Mouse (Mus musculus) hindbrain, embryonic 11.5 days (tissue): ENCODE measurements around the gene Reep6. TPM values are rescaled to one million over a fixed set of nuclear protein-coding genes. Genes with fewer than 3 reads are reported as not detected.

Experiments
- ATAC-seq: fragments of 200-750 bp; cut with Nextera tagmentation; 2 replicates; pipeline ENCODE4 v1.8.0; 2017; ENCODE audit warnings: mild to moderate bottlenecking, moderate TSS enrichment, moderate library complexity; ENCODE audit not compliant: low FRiP score
- DNase-seq: peaks from one replicate; pipeline ENCODE4 v3.0.0-alpha.2; 2015; ENCODE audit warnings: low spot score
- H3K27ac ChIP-seq: fragments of 300-500 bp; sonication (generic); 2 replicates; pipeline ENCODE4 v1.5.1; 2014; ENCODE audit warnings: mild to moderate bottlenecking, low read depth, low read length
- H3K27me3 ChIP-seq: fragments of 300-500 bp; sonication (generic); 2 replicates; pipeline ENCODE4 v1.6.1; 2014; ENCODE audit warnings: mild to moderate bottlenecking, low read length, moderate library complexity, mixed read lengths; ENCODE audit not compliant: control insufficient read depth, insufficient read depth
- H3K36me3 ChIP-seq: fragments of 300-500 bp; sonication (generic); 2 replicates; pipeline ENCODE4 v1.6.1; 2014; ENCODE audit warnings: mild to moderate bottlenecking, low read length, moderate library complexity, mixed read lengths; ENCODE audit not compliant: control insufficient read depth, insufficient read depth
- H3K4me1 ChIP-seq: fragments of 300-500 bp; sonication (generic); replicated peaks from 2 replicates; pipeline ENCODE4 v1.6.1; 2014; ENCODE audit warnings: low read length, mixed read lengths; ENCODE audit not compliant: control insufficient read depth, insufficient read depth
- H3K4me2 ChIP-seq: fragments of 300-500 bp; sonication (generic); replicated peaks from 2 replicates; pipeline ENCODE4 v1.6.1; 2014; ENCODE audit warnings: mild to moderate bottlenecking, low read depth, low read length
- H3K4me3 ChIP-seq: fragments of 300-500 bp; sonication (generic); 2 replicates; pipeline ENCODE4 v1.5.1; 2014; ENCODE audit warnings: low read depth, low read length
- H3K9ac ChIP-seq: fragments of 300-500 bp; sonication (generic); 2 replicates; pipeline ENCODE4 v1.6.1; 2014; ENCODE audit warnings: low read depth, low read length
- H3K9me3 ChIP-seq: fragments of 300-500 bp; sonication (generic); 2 replicates; pipeline ENCODE4 v1.6.1; 2016; ENCODE audit warnings: low read length; ENCODE audit not compliant: control insufficient read depth
- WGBS: fragments of 180-500 bp; shearing (Covaris S2); extraction: QIAGEN DNeasy Blood & Tissue Kit; methylation state at CpG from one replicate; pipeline ENCODE4 v1.1.7; 2014; 5-methylcytosine and 5-hydroxymethylcytosine counted together
- polyA plus RNA-seq: library from polyadenylated mRNA; unstranded; fragments of >200 nt; fragmentation: Nextera tagmentation; extraction: Ambion mirVana; gene quantifications from 2 replicates; pipeline ENCODE4 v1.2.1, GENCODE M21; 2014

Gene Reep6
- polyA plus RNA-seq, 1 experiment from 2014 or later, result 3.7 TPM

DNA sequence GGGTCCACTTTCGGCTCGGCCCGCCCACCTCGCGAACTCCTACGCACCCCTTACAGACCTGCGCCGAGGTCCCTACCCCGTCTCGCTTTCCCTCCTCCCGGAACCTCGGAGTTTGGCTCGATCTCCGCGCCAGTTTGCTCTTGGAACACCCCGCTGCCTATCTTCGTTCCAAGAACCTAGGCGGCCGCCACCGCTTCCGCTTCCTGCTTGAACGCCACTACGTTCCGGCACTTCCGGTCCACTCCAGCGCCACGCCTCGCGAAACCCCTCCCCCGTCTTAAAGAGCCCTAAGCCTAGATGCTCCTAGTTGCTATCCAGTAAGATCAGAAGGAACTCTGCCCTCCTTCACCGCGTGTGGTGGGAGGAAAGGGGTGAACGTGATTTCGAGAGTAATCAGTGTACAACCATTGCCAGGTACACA lies 9.4 kb upstream of the Reep6 start, which contains the start of gene 2310011J03Rik:
TSS of gene 2310011J03Rik (minus strand) at position 198 of the 421 bp plus-strand sequence.
- H3K4me1 ChIP-seq, result peaks cover 12% of the 10 kb centered on the region; the same call in 1 of the 2 replicates
- peak; percentile 94 for DNase-seq
- peak within 1 kb of the TSS; percentile 70 for H3K9ac ChIP-seq
- ATAC-seq, result peak; percentile 46; the same call in 1 of the 2 replicates
- peaks cover 5% of the 10 kb centered on the region; the same call in 1 of the 2 replicates for H3K27me3 ChIP-seq
- H3K4me3 ChIP-seq, result peak within 1 kb of the TSS; percentile 77
- H3K36me3 ChIP-seq, result 0 out of 2 replicates have a peak, but pooled peaks cover 2% of the 10 kb centered on the region
- peak within 1 kb of the TSS; percentile 73 for H3K4me2 ChIP-seq
- H3K27ac ChIP-seq, result no peak within 1 kb of the TSS
- 2% methylated on average over 33 of the region's 34 CpGs for WGBS
- H3K9me3 ChIP-seq, result no peaks in the 10 kb centered on the region

DNA sequence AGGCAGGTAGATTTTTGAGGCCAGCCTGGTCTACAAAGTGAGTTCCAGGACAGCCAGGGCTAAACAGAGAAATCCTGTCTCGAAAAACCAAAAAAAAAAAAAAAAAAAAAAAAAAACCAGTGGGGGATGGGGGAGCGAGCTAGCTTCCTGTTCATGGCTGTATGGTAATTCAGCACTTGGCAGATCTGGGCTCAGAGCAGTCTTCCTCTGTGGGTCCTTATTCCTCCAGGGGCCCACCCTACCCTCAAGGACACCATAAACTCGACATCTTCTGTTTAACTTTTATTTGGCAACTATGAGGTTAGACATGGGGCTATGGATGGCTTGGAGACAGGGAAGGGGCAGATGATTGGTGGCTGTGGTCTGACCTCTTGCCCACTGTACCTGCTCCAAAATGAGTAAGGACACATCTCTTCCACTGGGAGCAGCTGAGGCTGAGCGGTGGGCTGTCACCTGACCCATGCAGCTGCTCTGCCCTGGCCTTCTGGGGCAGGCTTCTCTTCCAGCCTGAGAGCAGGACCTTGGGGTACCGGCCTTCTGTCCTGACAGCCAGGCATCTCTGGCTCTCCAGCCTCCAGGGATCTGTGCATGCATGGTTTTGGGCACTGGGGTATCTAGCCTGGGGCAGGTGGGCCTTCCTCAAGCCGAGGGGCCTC lies 8.6 kb upstream of the Reep6 start:
- no peaks in the 10 kb centered on the region for H3K9me3 ChIP-seq
- no peak overlapping the region for H3K4me3 ChIP-seq
- no peak overlapping the region for H3K27ac ChIP-seq
- DNase-seq (no peak), ATAC-seq (no peak)
- 0 out of 2 replicates have a peak, but pooled peaks cover 1% of the 10 kb centered on the region for H3K36me3 ChIP-seq
- no peak overlapping the region for H3K4me2 ChIP-seq
- H3K4me1 ChIP-seq, result 0 out of 2 replicates have a peak, but pooled peaks cover 7% of the 10 kb centered on the region
- no peak overlapping the region for H3K9ac ChIP-seq
- 73% methylated on average over 6 of the region's 6 CpGs for WGBS
- H3K27me3 ChIP-seq, result peaks cover 2% of the 10 kb centered on the region; the same call in 1 of the 2 replicates

DNA sequence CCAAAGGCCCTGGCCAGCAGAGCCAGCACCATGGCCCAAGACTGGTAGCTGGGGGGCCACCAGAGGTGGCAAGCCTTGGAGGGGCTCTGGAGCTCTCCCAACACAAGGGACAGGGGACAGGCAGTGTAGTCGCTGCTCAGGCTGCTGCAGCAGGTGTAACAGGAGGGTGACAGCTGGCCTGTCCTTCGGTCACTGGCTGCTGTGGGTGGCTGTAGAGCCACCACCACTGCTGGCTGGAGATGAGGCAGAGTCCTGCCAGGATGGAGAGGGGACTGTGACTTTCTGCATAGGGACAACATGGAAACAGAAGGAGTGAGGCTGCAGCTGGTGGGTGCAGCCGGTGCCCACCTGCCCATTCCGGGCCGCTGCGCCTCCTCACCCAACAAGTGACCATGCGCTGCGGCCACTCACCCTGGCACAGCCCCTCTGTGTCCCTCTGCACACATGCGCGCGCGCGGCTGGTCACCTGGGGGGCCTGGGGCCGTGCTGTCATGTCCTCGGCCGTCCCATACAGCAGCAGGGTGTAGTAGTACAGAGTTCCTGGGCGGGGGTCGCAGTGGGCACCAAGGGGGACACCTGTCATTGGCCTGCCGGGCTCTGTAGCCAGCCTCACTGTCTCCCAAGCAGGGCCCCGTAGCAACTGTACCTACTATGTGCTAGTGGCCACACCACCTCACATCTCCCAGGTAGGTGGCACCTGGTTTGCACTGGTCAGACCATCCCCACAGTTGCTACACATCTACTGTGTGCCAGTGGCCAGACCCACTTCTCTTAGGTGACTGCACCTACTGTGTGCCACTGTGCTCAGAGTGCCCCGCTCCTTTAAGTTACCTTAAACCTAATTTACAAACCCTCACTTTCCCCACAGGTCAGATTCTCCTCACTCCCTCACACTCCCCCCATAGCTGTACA lies 7.8 kb upstream of the Reep6 start:
- H3K4me2 ChIP-seq, result no peak overlapping the region
- no peak overlapping the region for H3K27ac ChIP-seq
- no peak overlapping the region for H3K9ac ChIP-seq
- H3K4me3 ChIP-seq, result no peak overlapping the region
- DNase-seq (no peak), ATAC-seq (no peak)
- 0 out of 2 replicates have a peak, but pooled peaks cover 7% of the 10 kb centered on the region for H3K4me1 ChIP-seq
- H3K9me3 ChIP-seq, result no peaks in the 10 kb centered on the region
- 86% methylated on average over 21 of the region's 21 CpGs for WGBS
- peaks cover 2% of the 10 kb centered on the region; the same call in 1 of the 2 replicates for H3K27me3 ChIP-seq
- H3K36me3 ChIP-seq, result no peaks in the 10 kb centered on the region

DNA sequence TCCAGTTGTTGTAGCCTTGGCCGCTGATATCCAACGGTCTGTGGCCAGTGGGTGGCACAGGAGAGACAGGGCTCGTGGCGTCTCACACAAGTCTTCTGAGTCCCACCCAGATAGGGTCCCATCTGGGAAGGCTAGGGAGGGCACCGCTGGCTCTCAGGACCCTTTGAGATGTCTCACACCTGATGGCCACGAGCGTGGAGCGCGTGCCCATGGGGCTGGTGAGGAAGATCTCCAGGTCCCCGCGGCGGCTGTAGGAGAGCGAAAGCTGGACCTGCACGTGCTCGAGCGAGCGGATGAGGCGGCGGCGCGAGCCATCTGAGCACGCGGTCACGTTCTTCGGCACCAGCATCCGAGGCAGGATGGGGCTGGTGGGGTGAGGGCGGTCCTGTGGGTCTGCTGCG lies 6.9 kb upstream of the Reep6 start:
- no peak; the same call in 1 of the 2 replicates for ATAC-seq
- 10% methylated on average over 28 of the region's 28 CpGs for WGBS
- Histone ChIP-seq H3K9ac (peak overlapping the region; percentile 57; the same call in 1 of the 2 replicates), H3K36me3 (no peaks in the 10 kb centered on the region), H3K4me3 (peak overlapping the region; percentile 47), H3K27ac (no peak overlapping the region), H3K4me1 (0 out of 2 replicates have a peak, but pooled peaks cover 7% of the 10 kb centered on the region), H3K4me2 (peak overlapping the region; percentile 97), H3K9me3 (no peaks in the 10 kb centered on the region), H3K27me3 (peaks cover 2% of the 10 kb centered on the region; the same call in 1 of the 2 replicates)
- no peak for DNase-seq

DNA sequence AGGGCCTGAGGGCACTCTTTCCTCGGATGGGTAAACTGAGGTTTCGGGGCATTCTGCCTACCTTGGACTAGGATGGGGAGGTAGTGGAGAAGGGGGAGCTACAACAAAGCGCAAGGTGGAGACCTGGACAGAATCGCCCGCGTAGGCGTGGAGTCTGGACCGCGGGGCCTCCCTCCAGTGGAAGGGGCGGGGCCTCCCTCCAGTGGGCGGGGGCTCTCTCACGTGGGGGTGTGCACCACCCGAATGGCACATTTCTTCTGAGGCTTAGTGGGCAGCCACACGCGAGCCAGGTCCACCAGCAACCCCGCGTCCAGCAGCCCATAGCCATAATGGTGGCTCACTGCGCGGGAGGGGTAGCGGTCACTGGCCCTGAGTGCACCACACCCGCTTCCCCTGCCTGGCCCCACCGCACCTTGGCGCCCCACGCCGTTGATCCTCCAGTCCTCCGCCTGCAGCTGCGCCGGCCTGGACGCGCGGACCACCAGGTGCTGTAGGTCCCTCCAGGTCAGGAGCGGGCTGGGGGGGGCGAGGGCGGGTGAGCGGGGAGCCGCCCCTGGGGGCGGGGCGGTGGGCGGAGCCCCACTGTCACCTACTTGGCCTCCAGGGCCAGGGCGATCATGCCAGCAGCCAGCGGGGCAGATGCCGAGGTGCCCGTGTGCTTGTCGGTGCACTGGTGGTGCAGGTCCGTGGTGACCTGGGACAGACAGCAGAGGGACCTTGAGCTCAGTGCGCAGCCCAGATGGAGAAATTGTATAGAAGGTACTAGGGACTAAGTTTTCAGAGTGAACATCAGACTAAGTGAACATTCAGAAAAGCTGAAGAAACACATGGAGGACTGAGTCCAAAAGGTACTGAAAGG lies 6.3 kb upstream of the Reep6 start:
- Histone ChIP-seq H3K4me3 (peak overlapping the region; percentile 47), H3K36me3 (no peaks in the 10 kb centered on the region), H3K27ac (no peak overlapping the region), H3K4me2 (peak overlapping the region; percentile 97), H3K9ac (peak overlapping the region; percentile 57), H3K4me1 (0 out of 2 replicates have a peak, but pooled peaks cover 7% of the 10 kb centered on the region), H3K9me3 (no peaks in the 10 kb centered on the region), H3K27me3 (peaks cover 2% of the 10 kb centered on the region; the same call in 1 of the 2 replicates)
- peak; percentile 15; the same call in 1 of the 2 replicates for ATAC-seq
- DNase-seq, result peak; percentile 52
- 2% methylated on average over 44 of the region's 46 CpGs for WGBS

- Histone ChIP-seq H3K36me3 (no peaks in the 10 kb centered on the region), H3K4me2 (no peak overlapping the region; the same call in 1 of the 2 replicates), H3K27ac (no peak overlapping the region), H3K4me3 (no peak overlapping the region), H3K27me3 (peaks cover 2% of the 10 kb centered on the region; the same call in 1 of the 2 replicates), H3K9me3 (no peaks in the 10 kb centered on the region), H3K4me1 (0 out of 2 replicates have a peak, but pooled peaks cover 9% of the 10 kb centered on the region), H3K9ac (no peak overlapping the region)
- ATAC-seq, result no peak
- 76% methylated on average over 17 of the region's 17 CpGs for WGBS
- DNase-seq, result no peak
These were observed 5.4 kb upstream of the Reep6 start for GRCm38 (mm10) chr10:80324120-80325037.

GRCm38 (mm10) chr10:80325045-80325444 lies 4.7 kb upstream of the Reep6 start:
- H3K4me1 ChIP-seq, result 0 out of 2 replicates have a peak, but pooled peaks cover 9% of the 10 kb centered on the region
- ATAC-seq, result no peak
- no peak for DNase-seq

More at GRCm38 (mm10) chr10:80325045-80325444, 4.7 kb upstream of the Reep6 start:
- Histone ChIP-seq H3K4me2 (no peak overlapping the region), H3K9ac (no peak overlapping the region), H3K4me3 (no peak overlapping the region), H3K9me3 (no peaks in the 10 kb centered on the region), H3K36me3 (no peaks in the 10 kb centered on the region), H3K27me3 (peaks cover 2% of the 10 kb centered on the region; the same call in 1 of the 2 replicates), H3K27ac (no peak overlapping the region)
- WGBS, result 81% methylated on average over 21 of the region's 21 CpGs
